Mouse (Mus musculus) hindbrain, embryonic 10.5 days (tissue): ENCODE results near the gene Mymx. TPM values are rescaled to one million over a fixed set of nuclear protein-coding genes. Genes with fewer than 3 reads are reported as not detected.

Experiments used
- DNase-seq: peaks from one replicate; pipeline ENCODE4 v3.0.0-alpha.2; 2017; ENCODE audit warnings: low spot score
- H3K27ac ChIP-seq: fragments of 300-500 bp; sonication (generic); 2 replicates; pipeline ENCODE4 v1.5.1; 2016; ENCODE audit warnings: mild to moderate bottlenecking, moderate library complexity
- H3K27me3 ChIP-seq: fragments of 300-500 bp; sonication (generic); 2 replicates; pipeline ENCODE4 v1.6.1; 2016; ENCODE audit warnings: mild to moderate bottlenecking; ENCODE audit not compliant: poor library complexity, insufficient read depth, severe bottlenecking
- H3K36me3 ChIP-seq: fragments of 300-500 bp; sonication (generic); 2 replicates; pipeline ENCODE4 v1.6.1; 2016; ENCODE audit warnings: mild to moderate bottlenecking, moderate library complexity
- H3K4me1 ChIP-seq: fragments of 300-500 bp; sonication (generic); replicated peaks from 2 replicates; pipeline ENCODE4 v1.6.1; 2016; ENCODE audit warnings: mild to moderate bottlenecking
- H3K4me3 ChIP-seq: fragments of 300-500 bp; sonication (generic); 2 replicates; pipeline ENCODE4 v1.5.1; 2016; ENCODE audit warnings: mild to moderate bottlenecking, moderate library complexity
- H3K9me3 ChIP-seq: fragments of 300-500 bp; sonication (generic); 2 replicates; pipeline ENCODE4 v1.6.1; 2016; ENCODE audit warnings: mild to moderate bottlenecking, moderate library complexity
- WGBS: fragments of 180-500 bp; shearing (Covaris S2); methylation state at CpG from one replicate; pipeline ENCODE4 v1.1.7; 2016; 5-methylcytosine and 5-hydroxymethylcytosine counted together
- polyA plus RNA-seq: library from polyadenylated mRNA; unstranded; fragments of >200 nt; fragmentation: Nextera tagmentation; extraction: Ambion mirVana; gene quantifications from 2 replicates; pipeline ENCODE4 v1.2.1, GENCODE M21; 2016

Mymx gene
- 0.62 TPM in 1 of 2 replicates, not detected in the other for polyA plus RNA-seq

- Histone ChIP-seq H3K9me3 (no peaks in the 10 kb centered on the region), H3K4me3 (peak within 1 kb of the TSS; percentile 29), H3K36me3 (no peaks in the 10 kb centered on the region), H3K27me3 (peaks cover 65% of the 10 kb centered on the region), H3K4me1 (peaks cover 53% of the 10 kb centered on the region), H3K27ac (peak within 1 kb of the TSS; percentile 85)
- peak; percentile 72 for DNase-seq
- 30% methylated on average over 6 of the region's 6 CpGs for WGBS
These were observed at the start of gene Mymx for GRCm38 (mm10) chr17:45601877-45602304. Gene Mymx, minus strand, starts transcription at chr17:45602102.

- Histone ChIP-seq H3K27ac (no peak overlapping the region), H3K36me3 (no peaks in the 10 kb centered on the region), H3K9me3 (no peaks in the 10 kb centered on the region; the same call in 1 of the 2 replicates), H3K27me3 (no peaks in the 10 kb centered on the region), H3K4me1 (peaks cover 5% of the 10 kb centered on the region), H3K4me3 (no peak overlapping the region)
- 94% methylated on average over 4 of the region's 4 CpGs for WGBS
- DNase-seq: no peak
These were observed 42.3 kb upstream of the Mymx start for GRCm38 (mm10) chr17:45644185-45644584.

DNA sequence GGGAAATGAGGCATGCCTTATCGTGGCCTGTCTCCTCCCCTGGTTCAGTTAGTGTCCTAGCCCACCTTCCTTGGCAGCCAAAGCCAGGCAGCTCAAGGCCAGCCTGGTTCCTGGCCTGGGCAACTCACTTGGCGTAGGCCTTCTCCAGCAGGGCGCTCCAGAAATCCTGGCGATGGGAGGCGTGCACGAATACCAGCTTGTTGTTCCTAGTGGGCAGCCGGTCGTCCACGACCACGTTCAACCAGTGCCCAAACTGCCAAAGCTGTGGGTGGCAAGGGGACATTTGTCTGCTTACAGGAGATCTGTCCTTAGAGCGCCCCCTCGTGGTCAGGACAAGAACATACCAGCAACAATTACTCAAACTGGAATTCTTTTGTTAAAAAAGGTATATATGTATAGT is 40.8 kb upstream of the Mymx start:
- Histone ChIP-seq H3K36me3 (no peaks in the 10 kb centered on the region), H3K9me3 (no peaks in the 10 kb centered on the region; the same call in 1 of the 2 replicates), H3K4me3 (no peak overlapping the region), H3K27me3 (no peaks in the 10 kb centered on the region), H3K4me1 (peaks cover 5% of the 10 kb centered on the region), H3K27ac (peak overlapping the region; percentile 13; the same call in 1 of the 2 replicates)
- 25% methylated on average over 12 of the region's 12 CpGs for whole genome bisulfite sequencing
- DNase-seq: peak; percentile 78

- H3K4me1 ChIP-seq: peaks cover 5% of the 10 kb centered on the region
- H3K27me3 ChIP-seq: no peaks in the 10 kb centered on the region
- H3K9me3 ChIP-seq: no peaks in the 10 kb centered on the region; the same call in 1 of the 2 replicates
- no peak for DNase-seq
- 92% methylated on average over 8 of the region's 8 CpGs for WGBS
- no peak overlapping the region for H3K27ac ChIP-seq
- H3K36me3 ChIP-seq: no peaks in the 10 kb centered on the region
- H3K4me3 ChIP-seq: no peak overlapping the region
These were observed 40.1 kb upstream of the Mymx start for GRCm38 (mm10) chr17:45641981-45642380.

GRCm38 (mm10) chr17:45638596-45639295 is 36.8 kb upstream of the Mymx start:
- H3K36me3 ChIP-seq: no peaks in the 10 kb centered on the region
- no peak overlapping the region for H3K4me3 ChIP-seq
- no peak for DNase-seq
- 75% methylated on average over 16 of the region's 16 CpGs for WGBS
- H3K9me3 ChIP-seq: no peaks in the 10 kb centered on the region
- H3K27ac ChIP-seq: no peak overlapping the region
- peaks cover 5% of the 10 kb centered on the region for H3K4me1 ChIP-seq
- no peaks in the 10 kb centered on the region for H3K27me3 ChIP-seq

DNA sequence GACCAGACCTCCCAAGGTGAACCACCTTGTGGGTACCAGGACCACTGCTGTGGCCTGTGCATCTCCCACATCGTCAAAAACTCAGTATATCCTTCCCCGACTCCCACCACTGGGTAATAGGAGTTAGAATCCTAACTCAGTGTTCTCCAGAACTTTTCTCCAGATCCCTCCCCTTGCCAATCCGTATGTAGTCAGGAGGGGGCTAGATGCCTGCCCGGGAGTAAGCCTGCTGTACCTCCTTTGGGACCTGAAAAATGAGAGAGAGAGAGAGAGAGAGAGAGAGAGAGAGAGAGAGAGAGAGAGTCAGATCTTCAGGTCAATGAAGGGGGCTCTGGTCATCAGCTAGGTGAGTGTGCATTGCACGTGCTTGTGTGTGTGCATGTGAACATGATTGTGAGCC is 32.1 kb upstream of the Mymx start:
- 79% methylated on average over 5 of the region's 5 CpGs for WGBS
- H3K4me1 ChIP-seq: peaks cover 20% of the 10 kb centered on the region
- no peak for DNase-seq

GRCm38 (mm10) chr17:45631940-45632339 is 30.0 kb upstream of the Mymx start:
- DNase-seq: no peak
- no peaks in the 10 kb centered on the region for H3K9me3 ChIP-seq
- no peak overlapping the region for H3K4me3 ChIP-seq
- WGBS: 72% methylated on average over 6 of the region's 6 CpGs
- H3K36me3 ChIP-seq: no peaks in the 10 kb centered on the region
- peaks cover 38% of the 10 kb centered on the region for H3K4me1 ChIP-seq
- H3K27ac ChIP-seq: no peak overlapping the region
- H3K27me3 ChIP-seq: no peaks in the 10 kb centered on the region

More for the DNA sequence above, 32.1 kb upstream of the Mymx start:
- H3K9me3 ChIP-seq: no peaks in the 10 kb centered on the region
- H3K27me3 ChIP-seq: no peaks in the 10 kb centered on the region
- H3K27ac ChIP-seq: no peak overlapping the region
- H3K36me3 ChIP-seq: no peaks in the 10 kb centered on the region
- no peak overlapping the region for H3K4me3 ChIP-seq

- DNase-seq: no peak
- 49% methylated on average over 3 of the region's 3 CpGs for WGBS
- Histone ChIP-seq H3K36me3 (no peaks in the 10 kb centered on the region), H3K27me3 (no peaks in the 10 kb centered on the region), H3K4me3 (peak overlapping the region; percentile 61), H3K27ac (peak overlapping the region; percentile 88; the same call in 1 of the 2 replicates), H3K9me3 (no peaks in the 10 kb centered on the region), H3K4me1 (peaks cover 44% of the 10 kb centered on the region)
These were observed 29.1 kb upstream of the Mymx start for GRCm38 (mm10) chr17:45630992-45631391.

DNA sequence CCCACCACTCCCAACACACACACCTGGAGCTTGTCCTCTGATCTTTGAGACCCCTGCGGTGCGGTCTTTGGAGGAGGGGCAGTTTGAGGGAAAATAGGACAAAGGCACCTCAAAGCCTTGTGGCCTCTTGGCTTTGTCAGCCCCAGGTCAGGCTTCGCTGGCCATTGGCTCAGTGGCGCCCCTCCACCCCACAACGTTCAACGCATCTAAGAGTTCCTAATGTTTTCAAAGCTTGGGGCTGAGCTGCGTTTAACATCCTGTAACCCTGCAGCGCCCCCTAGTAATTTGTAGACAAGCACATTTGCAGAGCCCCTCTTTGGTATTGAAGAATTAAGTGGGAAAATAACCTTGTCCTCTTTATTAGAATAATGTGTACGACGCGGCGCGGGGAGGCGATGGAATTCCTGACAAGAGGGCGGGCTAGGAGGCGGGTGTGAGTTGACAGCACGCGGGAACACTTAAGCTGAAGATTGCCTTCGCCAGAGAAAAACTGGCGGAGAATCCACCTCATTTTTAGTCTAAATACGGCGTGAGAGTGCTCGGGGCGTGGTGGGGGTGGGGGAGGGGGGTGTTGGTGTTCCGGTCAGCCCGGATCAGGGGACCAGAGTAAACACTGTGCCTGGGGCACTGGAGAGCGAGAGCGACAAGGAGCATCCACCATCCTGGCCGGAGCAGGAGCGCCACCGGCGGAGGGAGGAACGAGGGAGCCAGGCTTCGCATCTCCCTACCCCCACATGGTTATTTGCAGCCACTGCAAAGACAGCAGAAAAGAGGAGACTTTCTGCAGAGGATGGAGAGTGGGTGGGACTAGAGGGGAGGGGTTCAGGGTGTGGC is 28.2 kb upstream of the Mymx start:
- Histone ChIP-seq H3K36me3 (no peaks in the 10 kb centered on the region), H3K4me1 (peaks cover 44% of the 10 kb centered on the region), H3K27me3 (no peaks in the 10 kb centered on the region), H3K9me3 (no peaks in the 10 kb centered on the region), H3K27ac (peak overlapping the region; percentile 88), H3K4me3 (peak overlapping the region; percentile 61)
- WGBS: 2% methylated on average over 34 of the region's 34 CpGs
- DNase-seq: peak; percentile 76

DNA sequence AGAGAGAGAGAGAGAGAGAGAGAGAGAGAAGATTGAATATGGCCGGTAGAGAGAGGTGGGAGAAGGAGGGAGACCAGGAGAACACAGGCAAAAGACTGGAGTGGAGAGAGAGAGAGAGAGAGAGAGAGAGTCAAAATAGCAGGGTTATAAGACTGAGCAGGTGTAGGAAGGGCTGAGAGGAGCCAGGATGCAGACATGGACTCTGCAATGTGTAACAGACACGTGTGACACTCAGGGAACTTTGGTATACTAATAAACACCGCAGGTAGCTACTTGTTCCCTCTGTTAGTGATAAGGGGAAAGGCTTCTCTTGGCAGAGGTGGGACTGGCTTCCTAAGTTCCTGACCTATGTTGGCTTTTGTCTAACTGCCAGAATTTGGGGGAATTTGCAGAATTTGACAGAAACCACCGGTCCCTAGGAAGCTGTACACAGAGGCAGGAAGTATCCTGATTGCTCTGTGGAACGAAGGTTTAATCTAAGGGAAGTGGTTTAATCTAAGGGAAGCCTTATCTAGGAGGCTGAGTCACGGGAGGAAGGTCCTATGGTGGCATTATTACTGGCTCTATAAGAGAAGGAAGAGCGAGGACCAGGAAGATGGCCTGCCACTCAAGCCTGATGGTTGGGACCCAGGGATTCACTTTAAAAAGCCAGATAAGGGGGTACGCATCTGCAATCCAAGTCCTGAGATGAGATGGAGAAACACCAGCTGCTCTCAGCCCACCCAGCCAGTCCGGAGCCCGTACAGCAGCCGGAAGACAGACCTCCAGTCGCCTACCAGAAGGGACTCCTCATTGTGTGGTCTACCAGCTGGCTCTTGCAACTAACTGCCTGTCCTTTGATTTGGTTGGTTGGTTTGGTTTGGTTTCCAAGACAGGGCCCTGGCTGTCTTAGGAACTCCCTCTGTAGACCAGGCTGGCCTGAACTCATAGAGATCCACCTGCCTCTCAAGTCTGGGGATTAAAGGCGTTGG is 27.3 kb upstream of the Mymx start:
- Histone ChIP-seq H3K4me1 (peaks cover 44% of the 10 kb centered on the region), H3K27ac (peak overlapping the region; percentile 88), H3K4me3 (peak overlapping the region; percentile 61), H3K9me3 (no peaks in the 10 kb centered on the region), H3K27me3 (no peaks in the 10 kb centered on the region), H3K36me3 (no peaks in the 10 kb centered on the region)
- WGBS: 71% methylated on average over 13 of the region's 13 CpGs
- DNase-seq: peak; percentile 33

- 16% methylated on average over 3 of the region's 3 CpGs for WGBS
These were observed 26.3 kb upstream of the Mymx start for GRCm38 (mm10) chr17:45628160-45628559.

GRCm38 (mm10) chr17:45626577-45627134 is 24.8 kb upstream of the Mymx start:
- H3K36me3 ChIP-seq: no peaks in the 10 kb centered on the region
- 28% methylated on average over 15 of the region's 15 CpGs for WGBS
- H3K4me1 ChIP-seq: peaks cover 44% of the 10 kb centered on the region
- peak; percentile 78 for DNase-seq
- H3K27me3 ChIP-seq: no peaks in the 10 kb centered on the region
- peak overlapping the region; percentile 34 for H3K4me3 ChIP-seq
- no peaks in the 10 kb centered on the region for H3K9me3 ChIP-seq
- peak overlapping the region; percentile 75 for H3K27ac ChIP-seq

More at GRCm38 (mm10) chr17:45628160-45628559, 26.3 kb upstream of the Mymx start:
- Histone ChIP-seq H3K9me3 (no peaks in the 10 kb centered on the region), H3K4me1 (peaks cover 44% of the 10 kb centered on the region), H3K36me3 (no peaks in the 10 kb centered on the region), H3K4me3 (no peak overlapping the region), H3K27ac (peak overlapping the region; percentile 73), H3K27me3 (no peaks in the 10 kb centered on the region)
- no peak for DNase-seq
